Mouse (Mus musculus): Measurements from ENCODE around the gene Taar7f. TPM values are rescaled to one million over a fixed set of nuclear protein-coding genes. Genes with fewer than 3 reads are reported as not detected.

Gene Taar7f
- polyA plus RNA-seq, 1 experiment = not detected

GRCm38 (mm10) chr10:24026922-24027321, 22.4 kb upstream of the Taar7f start, which contains the start of gene Taar7d:
TSS of gene Taar7d (plus strand) at chr10:24027222.
- H3K4me2 ChIP-seq (ENCODE audit: low read depth) = no peak within 1 kb of the TSS
- H3K4me3 ChIP-seq = no peak within 1 kb of the TSS
- no peaks in the 10 kb centered on the region for H3K79me2 ChIP-seq (ENCODE audit: control insufficient read depth, insufficient read depth)
- H3K27me3 ChIP-seq (ENCODE audit: control insufficient read depth, insufficient read depth, insufficient read length) = no peaks in the 10 kb centered on the region
- H3K36me3 ChIP-seq (ENCODE audit: control insufficient read depth, insufficient read depth) = no peaks in the 10 kb centered on the region
- no peak within 1 kb of the TSS for H3ac ChIP-seq (ENCODE audit: control insufficient read depth, insufficient read length)
- TF ChIP-seq SRF (IDR thresholded peaks at IDR 0.05; ENCODE audit: control insufficient read depth, insufficient read length, low read depth) (no peak), MYOG (IDR thresholded peaks at IDR 0.05; ENCODE audit: control insufficient read depth in 1 of 3, insufficient read depth in 1 of 3, insufficient read length in 2 of 3, low read depth in 2 of 3) (no peak), POLR2A (IDR thresholded peaks at IDR 0.05; ENCODE audit: insufficient read length, low read depth) (no peak), CEBPB (IDR thresholded peaks at IDR 0.05; ENCODE audit: insufficient read depth, poor library complexity, severe bottlenecking) (no peak), MAX (IDR thresholded peaks at IDR 0.05; ENCODE audit: low read depth) (no peak), USF1 (IDR thresholded peaks at IDR 0.05; ENCODE audit: low read depth) (no peak), POLR2AphosphoS2 (IDR thresholded peaks at IDR 0.05; ENCODE audit: insufficient read length, low read depth) (no peak)

GRCm38 (mm10) chr10:24031347-24031746, 18.0 kb upstream of the Taar7f start:
- H3K4me3 ChIP-seq = no peak overlapping the region
- no peaks in the 10 kb centered on the region for H3K79me2 ChIP-seq (ENCODE audit: control insufficient read depth, insufficient read depth)
- no peaks in the 10 kb centered on the region for H3K36me3 ChIP-seq (ENCODE audit: control insufficient read depth, insufficient read depth)
- H3ac ChIP-seq (ENCODE audit: control insufficient read depth, insufficient read length) = no peak overlapping the region
- TF ChIP-seq TCF12 (IDR thresholded peaks at IDR 0.05; ENCODE audit: insufficient read depth, poor library complexity, severe bottlenecking) = no peak
- TF ChIP-seq MYOD1 (IDR thresholded peaks at IDR 0.05; ENCODE audit: control insufficient read depth in 1 of 3, insufficient read length in 2 of 3, low read depth in 2 of 3) = no peak
- TF ChIP-seq TCF3 (IDR thresholded peaks at IDR 0.05; ENCODE audit: insufficient read length, low read depth) = no peak
- no peak for TF ChIP-seq POLR2AphosphoS2 (IDR thresholded peaks at IDR 0.05; ENCODE audit: insufficient read length, low read depth)
- no peak for TF ChIP-seq SRF (IDR thresholded peaks at IDR 0.05; ENCODE audit: control insufficient read depth, insufficient read length, low read depth)
- TF ChIP-seq MAX (IDR thresholded peaks at IDR 0.05; ENCODE audit: low read depth) = no peak
- TF ChIP-seq USF1 (IDR thresholded peaks at IDR 0.05; ENCODE audit: low read depth) = no peak
- TF ChIP-seq E2F4 (IDR thresholded peaks at IDR 0.05; ENCODE audit: insufficient read depth) = no peak
- no peak for TF ChIP-seq POLR2A (IDR thresholded peaks at IDR 0.05; ENCODE audit: insufficient read length, low read depth)
- TF ChIP-seq CEBPB (IDR thresholded peaks at IDR 0.05; ENCODE audit: insufficient read depth, poor library complexity, severe bottlenecking) = no peak
- TF ChIP-seq MYOG (IDR thresholded peaks at IDR 0.05; ENCODE audit: control insufficient read depth in 1 of 3, insufficient read depth in 1 of 3, insufficient read length in 2 of 3, low read depth in 2 of 3) = no peak
- TF ChIP-seq REST (IDR thresholded peaks at IDR 0.05; ENCODE audit: insufficient read depth, insufficient read length) = no peak
- no peaks in the 10 kb centered on the region for H3K27me3 ChIP-seq (ENCODE audit: control insufficient read depth, insufficient read depth, insufficient read length)
- H3K4me2 ChIP-seq (ENCODE audit: low read depth) = no peak overlapping the region

GRCm38 (mm10) chr10:24037314-24037713, 12.0 kb upstream of the Taar7f start, which contains the start of gene Taar7e:
TSS of gene Taar7e (plus strand) at chr10:24037614.
- H3K79me2 ChIP-seq (ENCODE audit: control insufficient read depth, insufficient read depth) = no peaks in the 10 kb centered on the region
- no peaks in the 10 kb centered on the region for H3K27me3 ChIP-seq (ENCODE audit: control insufficient read depth, insufficient read depth, insufficient read length)
- H3K4me3 ChIP-seq = no peak within 1 kb of the TSS
- no peaks in the 10 kb centered on the region for H3K36me3 ChIP-seq (ENCODE audit: control insufficient read depth, insufficient read depth)
- no peak within 1 kb of the TSS for H3ac ChIP-seq (ENCODE audit: control insufficient read depth, insufficient read length)
- H3K4me2 ChIP-seq (ENCODE audit: low read depth) = no peak within 1 kb of the TSS
- TF ChIP-seq POLR2A (IDR thresholded peaks at IDR 0.05; ENCODE audit: insufficient read length, low read depth) (no peak), SRF (IDR thresholded peaks at IDR 0.05; ENCODE audit: control insufficient read depth, insufficient read length, low read depth) (no peak), REST (IDR thresholded peaks at IDR 0.05; ENCODE audit: insufficient read depth, insufficient read length) (no peak), MYOG (IDR thresholded peaks at IDR 0.05; ENCODE audit: control insufficient read depth in 1 of 3, insufficient read depth in 1 of 3, insufficient read length in 2 of 3, low read depth in 2 of 3) (no peak), MAX (IDR thresholded peaks at IDR 0.05; ENCODE audit: low read depth) (no peak), MYOD1 (IDR thresholded peaks at IDR 0.05; ENCODE audit: control insufficient read depth in 1 of 3, insufficient read length in 2 of 3, low read depth in 2 of 3) (no peak), CEBPB (IDR thresholded peaks at IDR 0.05; ENCODE audit: insufficient read depth, poor library complexity, severe bottlenecking) (no peak), TCF3 (IDR thresholded peaks at IDR 0.05; ENCODE audit: insufficient read length, low read depth) (no peak), TCF12 (IDR thresholded peaks at IDR 0.05; ENCODE audit: insufficient read depth, poor library complexity, severe bottlenecking) (no peak), POLR2AphosphoS2 (IDR thresholded peaks at IDR 0.05; ENCODE audit: insufficient read length, low read depth) (no peak), E2F4 (IDR thresholded peaks at IDR 0.05; ENCODE audit: insufficient read depth) (no peak)

DNA sequence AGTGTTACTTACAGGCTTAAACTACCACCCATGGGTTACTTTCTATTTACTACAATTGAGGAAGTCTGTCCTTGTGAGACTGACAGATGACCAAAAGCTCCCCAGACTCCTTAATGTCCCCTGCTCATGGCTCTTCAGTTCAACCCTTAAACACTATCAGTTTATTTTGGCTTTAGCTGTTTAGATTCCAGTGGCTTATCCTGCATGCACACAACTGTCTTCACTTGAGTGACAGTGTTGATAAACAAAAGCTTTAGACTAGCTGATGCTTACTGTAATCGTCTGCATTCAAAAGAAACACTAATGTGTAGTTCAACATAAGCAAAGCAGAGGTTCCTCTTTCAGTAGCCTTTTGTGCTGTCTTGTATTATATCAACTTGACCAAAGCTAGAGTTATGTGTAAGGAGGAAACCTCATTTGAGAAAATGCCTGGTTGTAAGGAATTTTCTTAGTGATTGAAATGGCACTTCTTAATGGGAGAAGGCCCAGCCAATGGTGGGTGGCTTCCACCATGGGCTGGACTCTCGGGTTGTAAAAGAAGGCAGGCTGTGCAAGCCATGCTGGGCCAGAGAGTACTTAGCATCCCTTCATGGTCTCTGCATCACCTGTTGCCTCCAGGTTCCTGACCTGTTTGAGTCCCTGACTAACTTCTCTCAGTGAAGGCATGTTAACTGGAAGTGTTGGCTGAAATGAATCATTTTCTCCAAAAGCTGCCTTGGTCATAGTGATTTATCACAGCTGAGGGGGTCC, 9.0 kb upstream of the Taar7f start:
- Histone ChIP-seq H3K4me2 (ENCODE audit: low read depth) (no peak overlapping the region), H3K79me2 (ENCODE audit: control insufficient read depth, insufficient read depth) (no peaks in the 10 kb centered on the region), H3ac (ENCODE audit: control insufficient read depth, insufficient read length) (no peak overlapping the region), H3K27me3 (ENCODE audit: control insufficient read depth, insufficient read depth, insufficient read length) (no peaks in the 10 kb centered on the region), H3K4me3 (no peak overlapping the region), H3K36me3 (ENCODE audit: control insufficient read depth, insufficient read depth) (no peaks in the 10 kb centered on the region)
- TF ChIP-seq CEBPB (IDR thresholded peaks at IDR 0.05; ENCODE audit: insufficient read depth, poor library complexity, severe bottlenecking) (no peak), MYOG (IDR thresholded peaks at IDR 0.05; ENCODE audit: control insufficient read depth in 1 of 3, insufficient read depth in 1 of 3, insufficient read length in 2 of 3, low read depth in 2 of 3) (no peak), TCF3 (IDR thresholded peaks at IDR 0.05; ENCODE audit: insufficient read length, low read depth) (no peak), MYOD1 (IDR thresholded peaks at IDR 0.05; ENCODE audit: control insufficient read depth in 1 of 3, insufficient read length in 2 of 3, low read depth in 2 of 3) (no peak), TCF12 (IDR thresholded peaks at IDR 0.05; ENCODE audit: insufficient read depth, poor library complexity, severe bottlenecking) (no peak), POLR2AphosphoS2 (IDR thresholded peaks at IDR 0.05; ENCODE audit: insufficient read length, low read depth) (no peak), SRF (IDR thresholded peaks at IDR 0.05; ENCODE audit: control insufficient read depth, insufficient read length, low read depth) (no peak), MAX (IDR thresholded peaks at IDR 0.05; ENCODE audit: low read depth) (no peak), USF1 (IDR thresholded peaks at IDR 0.05; ENCODE audit: low read depth) (no peak), POLR2A (IDR thresholded peaks at IDR 0.05; ENCODE audit: insufficient read length, low read depth) (no peak), REST (IDR thresholded peaks at IDR 0.05; ENCODE audit: insufficient read depth, insufficient read length) (no peak), E2F4 (IDR thresholded peaks at IDR 0.05; ENCODE audit: insufficient read depth) (no peak)

All from myocyte (in vitro differentiated cells).